Mouse (Mus musculus): Measurements from ENCODE around the gene Vash2. TPM values are rescaled to one million over a fixed set of nuclear protein-coding genes. Genes with fewer than 3 reads are reported as not detected.

Gene Vash2
- polyA plus RNA-seq, 1 experiment from 2014 or later: 1.5 TPM

DNA sequence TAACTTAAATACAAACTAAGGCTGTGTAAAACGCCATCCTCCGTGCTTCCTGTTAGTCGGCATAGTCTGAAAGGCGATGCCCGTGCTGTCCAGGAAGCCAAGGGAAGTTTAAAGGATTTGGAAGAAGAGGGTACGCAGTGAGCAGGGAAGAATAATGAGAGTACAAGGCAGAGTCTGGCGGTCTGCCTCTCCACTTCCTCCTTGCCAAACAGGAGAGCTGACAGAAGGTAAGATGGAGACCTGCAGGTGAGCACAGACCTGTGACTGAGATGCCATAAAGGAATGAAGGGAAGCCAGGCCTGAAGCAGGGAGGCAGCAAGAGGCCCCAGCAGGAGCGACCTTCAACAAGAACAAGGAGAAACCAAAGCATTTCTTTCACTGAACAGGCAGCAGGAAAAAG is 4.9 kb downstream of the Vash2 start:
- peaks cover 18% of the 10 kb centered on the region for H3K4me1 ChIP-seq (replicated peaks)
- ATAC-seq (ENCODE audit: low read depth) (no peak), DNase-seq (no peak)
- H3K4me3 ChIP-seq (replicated peaks): no peak overlapping the region
- 72% methylated on average over 8 of the region's 8 CpGs for WGBS (ENCODE audit: insufficient replicate concordance)
- no peak overlapping the region for H3K27ac ChIP-seq
- H3K9me3 ChIP-seq (replicated peaks): no peaks in the 10 kb centered on the region
- no peak overlapping the region for H3K4me2 ChIP-seq
- H3K27me3 ChIP-seq: peaks cover 51% of the 10 kb centered on the region
- H3K36me3 ChIP-seq: no peaks in the 10 kb centered on the region
- H3K9ac ChIP-seq: no peak overlapping the region

DNA sequence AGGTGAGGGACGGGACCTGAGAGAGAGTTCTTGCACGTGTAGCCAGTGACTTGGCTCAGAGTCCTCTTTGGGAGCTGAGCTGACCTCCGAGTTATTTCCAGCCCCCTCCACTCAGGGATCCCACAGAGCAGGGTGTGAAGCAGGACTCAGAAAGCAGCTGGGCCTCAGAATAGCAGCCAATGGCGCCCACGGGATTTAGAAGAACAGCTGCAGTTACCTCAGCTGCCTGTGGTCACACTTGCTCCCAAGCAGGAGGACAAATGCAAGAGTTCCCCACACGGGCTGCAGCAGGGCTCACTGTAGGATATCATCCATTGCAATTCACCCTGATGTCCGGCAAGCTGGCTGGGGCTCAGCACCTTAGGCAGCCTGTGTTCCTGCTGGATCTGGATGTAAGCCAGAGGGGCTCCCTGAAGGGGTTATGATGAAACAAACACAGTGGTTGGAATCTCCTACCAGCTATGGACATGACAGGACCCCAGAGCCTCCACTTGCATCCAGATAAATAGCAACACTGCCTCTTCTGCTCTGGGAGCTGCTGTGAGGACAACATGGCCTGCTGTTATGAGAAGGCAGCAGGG is 6.4 kb downstream of the Vash2 start:
- Histone ChIP-seq H3K27ac (no peak overlapping the region), H3K4me1 (replicated peaks) (peaks cover 5% of the 10 kb centered on the region; the same call in 1 of the 2 replicates), H3K9me3 (replicated peaks) (no peaks in the 10 kb centered on the region), H3K9ac (no peak overlapping the region), H3K27me3 (peaks cover 37% of the 10 kb centered on the region), H3K36me3 (no peaks in the 10 kb centered on the region), H3K4me2 (no peak overlapping the region), H3K4me3 (replicated peaks) (no peak overlapping the region)
- 46% methylated on average over 7 of the region's 7 CpGs for WGBS (ENCODE audit: insufficient replicate concordance)
- DNase-seq: no peak
- ATAC-seq (ENCODE audit: low read depth): no peak

DNA sequence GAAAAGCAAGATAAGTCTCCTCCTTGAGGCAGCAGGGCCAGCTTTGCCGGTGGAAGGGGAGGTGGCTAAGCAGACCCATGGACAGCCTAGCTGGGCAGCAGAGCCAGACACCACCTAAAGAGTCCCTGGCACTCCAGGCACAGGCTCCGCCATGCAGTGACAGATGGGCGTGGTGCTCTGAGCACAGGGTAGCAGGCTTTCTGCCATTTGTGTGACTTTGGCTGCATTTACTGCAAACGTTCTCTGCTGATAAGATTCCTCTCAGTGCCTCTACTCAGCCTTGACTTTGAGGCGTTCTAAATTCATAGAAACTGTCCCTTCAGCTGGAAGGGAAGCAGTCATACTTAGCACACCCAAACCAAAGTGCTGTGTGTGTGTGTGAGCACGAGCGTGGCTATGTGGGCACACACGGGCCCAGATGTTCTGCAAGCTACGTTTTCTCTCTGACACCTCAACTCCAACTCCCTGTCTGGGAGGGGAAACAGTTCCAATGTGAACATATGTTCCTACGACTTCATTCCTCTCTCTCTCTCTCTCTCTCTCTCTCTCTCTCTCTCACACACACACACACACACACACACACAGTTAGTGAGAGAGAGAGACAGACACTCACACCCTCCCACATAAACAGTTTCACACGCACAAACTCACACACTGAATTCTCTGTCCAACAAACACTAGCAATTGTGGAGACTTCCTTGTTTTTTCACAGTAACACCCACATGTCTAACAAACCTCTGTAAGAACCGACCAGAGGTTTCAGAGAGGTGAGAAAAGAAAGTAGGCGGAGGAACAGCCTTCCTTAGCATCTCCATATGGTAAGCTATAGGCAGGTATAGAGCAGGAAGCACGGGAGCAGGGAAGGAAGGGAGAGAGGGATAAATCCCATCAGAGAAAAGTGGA is 7.1 kb downstream of the Vash2 start:
- Histone ChIP-seq H3K9me3 (replicated peaks) (no peaks in the 10 kb centered on the region), H3K4me3 (replicated peaks) (no peak overlapping the region), H3K36me3 (no peaks in the 10 kb centered on the region), H3K27ac (no peak overlapping the region), H3K4me2 (no peak overlapping the region), H3K27me3 (peaks cover 30% of the 10 kb centered on the region), H3K9ac (no peak overlapping the region), H3K4me1 (replicated peaks) (peaks cover 5% of the 10 kb centered on the region; the same call in 1 of the 2 replicates)
- ATAC-seq (ENCODE audit: low read depth): peak; percentile 29; the same call in 1 of the 2 replicates
- 54% methylated on average over 14 of the region's 14 CpGs for WGBS (ENCODE audit: insufficient replicate concordance)
- no peak for DNase-seq

DNA sequence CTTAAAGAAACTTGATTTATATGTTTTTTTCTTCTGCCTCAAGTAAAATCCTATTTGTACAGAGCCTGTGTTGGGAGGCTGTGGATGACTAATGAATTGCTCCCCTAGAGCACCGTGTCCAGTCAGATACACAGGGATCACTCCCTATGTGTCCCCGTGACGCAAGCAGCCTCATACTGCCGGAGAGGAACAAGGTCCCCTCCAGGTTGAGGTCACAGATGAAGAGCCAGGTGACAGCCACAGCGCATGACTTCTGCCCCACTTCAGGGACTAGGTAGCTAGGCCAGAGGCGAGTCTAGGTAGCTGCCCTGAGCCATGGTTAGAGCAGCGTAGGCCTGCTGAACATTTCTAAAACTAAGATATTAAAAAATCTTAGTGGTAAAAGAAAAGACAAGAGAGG is 11.1 kb downstream of the Vash2 start:
- peaks cover 5% of the 10 kb centered on the region; the same call in 1 of the 2 replicates for H3K4me1 ChIP-seq (replicated peaks)
- 74% methylated on average over 7 of the region's 7 CpGs for WGBS (ENCODE audit: insufficient replicate concordance)
- no peaks in the 10 kb centered on the region for H3K36me3 ChIP-seq
- 0 out of 2 replicates have a peak, but pooled peaks cover 2% of the 10 kb centered on the region for H3K27me3 ChIP-seq
- H3K27ac ChIP-seq: no peak overlapping the region
- no peak overlapping the region for H3K9ac ChIP-seq
- no peak overlapping the region for H3K4me3 ChIP-seq (replicated peaks)
- H3K9me3 ChIP-seq (replicated peaks): no peaks in the 10 kb centered on the region
- no peak overlapping the region for H3K4me2 ChIP-seq
- DNase-seq (no peak), ATAC-seq (ENCODE audit: low read depth) (no peak)

DNA sequence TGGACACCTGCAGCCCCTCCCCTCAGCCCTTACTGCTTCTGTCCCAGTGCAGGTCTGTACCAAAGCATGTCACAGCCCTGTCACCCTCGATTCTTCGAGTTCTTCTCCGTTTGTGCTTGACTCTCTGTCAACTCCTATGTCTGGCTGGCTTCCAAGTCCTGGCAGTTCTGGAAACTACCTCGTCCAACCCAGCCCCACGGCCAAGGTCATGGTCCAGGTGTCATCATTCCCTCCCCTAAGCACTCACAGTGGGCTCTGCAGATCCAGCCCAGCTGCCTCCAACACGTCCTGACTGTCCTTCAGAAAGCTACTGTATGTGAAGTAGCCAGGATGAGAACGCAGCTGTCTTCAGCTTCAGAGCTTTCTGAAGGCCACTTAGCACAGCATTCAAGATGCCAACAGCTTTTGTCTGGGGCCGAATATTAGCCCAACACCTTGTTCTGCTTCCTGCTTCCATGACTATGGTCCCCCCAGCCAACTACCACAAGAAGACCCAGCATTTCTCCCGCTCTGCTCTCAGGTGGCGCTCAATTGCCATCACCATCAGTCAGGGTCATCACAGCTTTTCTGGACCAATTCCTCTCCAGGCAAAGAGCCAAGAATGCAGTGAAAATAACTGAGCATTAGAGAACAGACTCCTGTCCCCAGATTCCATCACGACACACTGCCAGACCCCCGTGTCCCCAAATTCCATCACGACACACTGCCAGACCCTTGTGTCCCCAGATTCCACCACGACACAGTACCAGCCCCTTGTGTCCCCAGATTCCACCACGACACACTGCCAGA is 13.9 kb downstream of the Vash2 start:
- DNase-seq (no peak), ATAC-seq (ENCODE audit: low read depth) (no peak)
- WGBS (ENCODE audit: insufficient replicate concordance): 63% methylated on average over 15 of the region's 15 CpGs
- no peak overlapping the region for H3K9ac ChIP-seq
- H3K4me2 ChIP-seq: no peak overlapping the region
- no peaks in the 10 kb centered on the region for H3K4me1 ChIP-seq (replicated peaks)
- 0 out of 2 replicates have a peak, but pooled peaks cover 2% of the 10 kb centered on the region for H3K27me3 ChIP-seq
- H3K27ac ChIP-seq: no peak overlapping the region
- no peak overlapping the region for H3K4me3 ChIP-seq (replicated peaks)
- H3K9me3 ChIP-seq (replicated peaks): no peaks in the 10 kb centered on the region
- H3K36me3 ChIP-seq: no peaks in the 10 kb centered on the region

DNA sequence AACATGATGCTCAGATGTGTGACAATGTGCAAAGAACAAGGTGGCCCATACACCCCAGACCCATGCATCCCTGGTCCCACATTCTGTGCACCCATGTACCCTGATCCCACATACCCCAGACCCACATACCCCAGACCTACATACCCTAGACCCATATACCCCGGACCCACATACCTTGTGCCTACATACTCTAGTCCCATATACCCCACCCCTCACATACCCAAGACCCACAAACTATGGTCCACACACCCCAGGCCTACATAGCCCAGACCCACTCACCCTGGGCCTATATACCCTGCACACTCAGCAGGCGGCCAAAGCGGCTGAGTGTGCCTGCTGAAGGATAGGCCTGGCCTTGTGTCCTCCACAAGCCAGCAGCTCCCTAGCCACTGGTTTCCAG is 16.3 kb downstream of the Vash2 start:
- no peak overlapping the region for H3K27ac ChIP-seq
- no peaks in the 10 kb centered on the region for H3K36me3 ChIP-seq
- H3K4me1 ChIP-seq (replicated peaks): peaks cover 11% of the 10 kb centered on the region
- DNase-seq (no peak), ATAC-seq (ENCODE audit: low read depth) (no peak)
- 73% methylated on average over 3 of the region's 3 CpGs for WGBS (ENCODE audit: insufficient replicate concordance)
- H3K9me3 ChIP-seq (replicated peaks): no peaks in the 10 kb centered on the region
- H3K4me2 ChIP-seq: no peak overlapping the region
- H3K4me3 ChIP-seq (replicated peaks): no peak overlapping the region
- H3K27me3 ChIP-seq: 0 out of 2 replicates have a peak, but pooled peaks cover 2% of the 10 kb centered on the region
- no peak overlapping the region for H3K9ac ChIP-seq

DNA sequence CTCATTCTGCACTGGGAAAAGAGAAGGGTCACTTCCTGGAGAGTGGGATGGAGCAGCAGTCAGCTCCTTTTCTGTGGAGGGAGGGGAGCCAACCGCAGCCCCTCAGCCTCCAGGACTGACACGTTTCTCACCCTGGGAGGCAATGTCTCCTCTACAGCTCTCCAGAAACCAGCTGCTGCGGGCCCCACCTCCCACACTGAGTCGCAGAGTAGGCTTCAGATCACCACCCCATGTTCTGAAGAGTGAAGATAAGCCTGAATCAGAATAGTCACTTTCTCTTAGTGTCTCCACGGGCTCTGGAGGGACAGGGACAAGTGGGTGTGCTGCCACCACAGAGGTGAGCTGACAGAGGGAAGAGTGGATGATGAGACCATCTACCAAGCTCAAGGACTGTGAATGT is 20.3 kb downstream of the Vash2 start:
- ATAC-seq (ENCODE audit: low read depth) (peak; percentile 63; the same call in 1 of the 2 replicates), DNase-seq (peak; percentile 14)
- H3K27me3 ChIP-seq: no peaks in the 10 kb centered on the region
- peaks cover 14% of the 10 kb centered on the region for H3K4me1 ChIP-seq (replicated peaks)
- no peak overlapping the region for H3K27ac ChIP-seq
- no peak overlapping the region for H3K4me3 ChIP-seq (replicated peaks)
- no peak overlapping the region for H3K9ac ChIP-seq
- 22% methylated on average over 5 of the region's 5 CpGs for WGBS (ENCODE audit: insufficient replicate concordance)
- H3K9me3 ChIP-seq (replicated peaks): no peaks in the 10 kb centered on the region
- H3K36me3 ChIP-seq: no peaks in the 10 kb centered on the region
- no peak overlapping the region for H3K4me2 ChIP-seq

DNA sequence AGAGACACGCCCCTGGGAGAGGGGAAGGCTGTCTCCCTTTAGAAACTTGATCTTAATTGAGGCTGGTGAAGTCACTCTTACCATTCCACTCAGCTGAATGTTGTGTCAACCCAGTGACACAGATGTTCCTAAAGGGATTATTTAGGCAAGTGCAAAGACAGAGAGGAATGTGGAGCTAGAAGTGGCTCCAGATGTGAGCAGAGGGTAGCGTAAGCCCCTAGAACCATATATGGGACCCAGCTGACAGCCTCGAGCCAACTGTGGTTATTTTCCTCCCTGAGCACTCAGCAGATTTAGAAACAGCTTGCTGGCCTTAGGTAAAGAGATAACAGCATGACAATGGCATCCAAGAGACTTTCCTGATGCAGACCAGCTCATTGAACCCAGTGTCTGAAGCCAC is 26.1 kb downstream of the Vash2 start:
- ATAC-seq (ENCODE audit: low read depth) (no peak), DNase-seq (no peak)
- H3K4me1 ChIP-seq (replicated peaks): peaks cover 6% of the 10 kb centered on the region
- H3K4me3 ChIP-seq (replicated peaks): no peak overlapping the region
- WGBS (ENCODE audit: insufficient replicate concordance): 55% methylated on average over 3 of the region's 3 CpGs
- H3K27ac ChIP-seq: no peak overlapping the region
- H3K4me2 ChIP-seq: no peak overlapping the region
- no peaks in the 10 kb centered on the region for H3K27me3 ChIP-seq
- H3K9me3 ChIP-seq (replicated peaks): no peaks in the 10 kb centered on the region
- H3K36me3 ChIP-seq: no peaks in the 10 kb centered on the region
- no peak overlapping the region for H3K9ac ChIP-seq

DNA sequence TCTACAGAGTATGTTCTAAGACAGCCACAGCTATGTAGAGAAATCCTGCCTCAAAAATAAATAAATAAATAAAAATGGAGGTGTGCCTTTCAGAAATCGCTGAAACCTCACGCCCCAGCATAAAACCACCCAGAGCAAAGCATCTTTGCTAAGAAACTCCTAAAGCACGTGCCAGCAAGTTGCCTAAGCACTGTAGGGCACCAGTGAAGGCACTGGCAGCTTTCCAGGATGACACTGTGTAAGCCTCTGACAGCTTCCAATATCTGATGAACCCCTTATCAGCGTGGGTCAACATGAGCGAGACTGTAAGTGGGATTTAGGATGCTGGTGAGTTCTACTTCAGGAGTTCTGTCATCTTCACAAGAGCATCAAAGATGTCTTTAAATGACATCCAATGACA is 28.1 kb downstream of the Vash2 start:
- H3K9ac ChIP-seq: no peak overlapping the region
- ATAC-seq (ENCODE audit: low read depth) (no peak), DNase-seq (no peak)
- peaks cover 9% of the 10 kb centered on the region for H3K36me3 ChIP-seq
- no peak overlapping the region for H3K4me2 ChIP-seq
- H3K4me1 ChIP-seq (replicated peaks): no peaks in the 10 kb centered on the region; the same call in 1 of the 2 replicates
- no peak overlapping the region for H3K27ac ChIP-seq
- H3K27me3 ChIP-seq: no peaks in the 10 kb centered on the region
- no peak overlapping the region for H3K4me3 ChIP-seq (replicated peaks)
- H3K9me3 ChIP-seq (replicated peaks): no peaks in the 10 kb centered on the region
- 66% methylated on average over 5 of the region's 5 CpGs for WGBS (ENCODE audit: insufficient replicate concordance)

DNA sequence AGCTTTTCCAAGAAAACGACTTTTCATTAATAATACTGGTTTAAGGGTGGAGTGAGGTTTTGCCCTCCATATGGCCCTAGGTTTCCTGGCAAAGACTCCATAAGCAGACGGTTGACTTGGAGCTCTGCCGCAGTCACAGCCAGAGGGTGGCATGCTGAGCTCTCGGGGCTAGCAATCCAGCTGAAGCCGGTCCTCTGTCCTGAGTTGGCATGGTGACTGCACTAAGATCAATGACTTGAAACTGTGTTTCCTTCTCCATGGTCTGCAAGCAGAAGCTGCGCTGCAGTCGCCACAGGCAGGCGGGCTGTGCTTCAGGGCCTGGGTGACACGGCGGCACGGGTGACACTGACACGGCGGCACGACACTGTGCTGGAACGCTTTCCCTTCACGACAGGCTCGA is 30.2 kb downstream of the Vash2 start:
- DNase-seq (no peak), ATAC-seq (ENCODE audit: low read depth) (no peak)
- no peak overlapping the region for H3K4me2 ChIP-seq
- peaks cover 23% of the 10 kb centered on the region for H3K36me3 ChIP-seq
- WGBS (ENCODE audit: insufficient replicate concordance): 85% methylated on average over 17 of the region's 17 CpGs
- H3K27me3 ChIP-seq: no peaks in the 10 kb centered on the region
- no peak overlapping the region for H3K9ac ChIP-seq
- H3K4me3 ChIP-seq (replicated peaks): no peak overlapping the region
- no peaks in the 10 kb centered on the region; the same call in 1 of the 2 replicates for H3K4me1 ChIP-seq (replicated peaks)
- H3K27ac ChIP-seq: no peak overlapping the region
- no peaks in the 10 kb centered on the region for H3K9me3 ChIP-seq (replicated peaks)

DNA sequence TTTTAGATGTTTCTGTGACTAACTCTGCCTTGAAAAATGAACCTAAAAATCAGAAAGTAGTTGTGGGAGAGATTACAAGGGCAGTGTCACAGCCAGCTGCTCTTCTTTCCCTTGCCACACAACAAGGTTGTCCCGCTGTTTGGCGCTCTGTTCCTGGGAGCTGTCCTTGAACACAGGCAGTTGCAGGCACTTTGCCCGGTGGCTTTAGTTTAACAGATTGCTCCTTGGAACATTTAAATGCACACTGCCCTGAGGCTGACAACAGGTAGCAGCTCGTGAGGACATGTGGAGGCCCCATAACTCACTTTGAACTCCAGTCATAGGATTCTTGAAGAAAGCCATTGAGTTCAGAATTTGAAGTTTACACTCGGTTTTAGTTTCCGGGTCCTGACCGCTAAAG is 30.7 kb downstream of the Vash2 start:
- H3K27ac ChIP-seq: no peak overlapping the region
- no peaks in the 10 kb centered on the region for H3K9me3 ChIP-seq (replicated peaks)
- WGBS (ENCODE audit: insufficient replicate concordance): 84% methylated on average over 7 of the region's 7 CpGs
- H3K4me3 ChIP-seq (replicated peaks): no peak overlapping the region
- H3K27me3 ChIP-seq: no peaks in the 10 kb centered on the region
- H3K4me2 ChIP-seq: no peak overlapping the region
- peaks cover 27% of the 10 kb centered on the region for H3K36me3 ChIP-seq
- H3K9ac ChIP-seq: no peak overlapping the region
- H3K4me1 ChIP-seq (replicated peaks): no peaks in the 10 kb centered on the region; the same call in 1 of the 2 replicates
- no peak for ATAC-seq (ENCODE audit: low read depth)
- DNase-seq: no peak

Data from liver, embryonic 13.5 days (tissue).